Mouse (Mus musculus): ENCODE data around the gene Grm7. TPM values are rescaled to one million over a fixed set of nuclear protein-coding genes. Genes with fewer than 3 reads are reported as not detected.

Gene Grm7
- total and polyA plus RNA-seq, 2 experiments from 2014 or later: 0.03 TPM; not detected in 1

- H3K4me1 ChIP-seq (ENCODE audit: control insufficient read depth, insufficient read depth): no peaks in the 10 kb centered on the region
- WGBS: 73% methylated on average over 8 of the region's 8 CpGs
- no peak overlapping the region for H3K27ac ChIP-seq (ENCODE audit: low read depth)
Observed at GRCm38 (mm10) chr6:111408750-111409149, 763.4 kb downstream of the Grm7 start.

DNA sequence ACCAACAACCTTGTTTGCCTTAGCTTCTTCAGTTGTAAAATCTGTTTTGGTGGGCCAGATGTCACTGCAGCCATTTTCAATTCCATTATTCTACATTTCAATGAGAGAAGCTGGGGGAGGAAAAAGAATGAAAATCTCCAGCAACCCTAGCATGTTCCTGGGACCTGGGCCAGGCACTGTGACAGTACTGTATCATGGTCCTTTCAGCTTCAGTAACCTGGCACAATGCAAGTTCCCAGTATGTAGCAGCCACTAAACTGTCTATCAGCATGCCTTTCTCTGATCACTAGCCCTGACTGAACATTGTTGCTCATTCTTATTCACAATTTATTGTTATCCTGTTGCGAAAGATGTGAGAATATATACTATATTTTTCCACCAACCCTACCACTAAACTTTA is 779.4 kb downstream of the Grm7 start:
- no peak overlapping the region for H3K4me2 ChIP-seq (ENCODE audit: low read depth, low read length)
- no peak for ATAC-seq (ENCODE audit: insufficient read depth, low read depth)
- no peaks in the 10 kb centered on the region for H3K4me1 ChIP-seq (ENCODE audit: control insufficient read depth, insufficient read depth)
- no peak overlapping the region for H3K4me3 ChIP-seq (ENCODE audit: low read depth, low read length)
- no peak for DNase-seq (ENCODE audit: low spot score)
- no peak overlapping the region for H3K9ac ChIP-seq (replicated peaks; ENCODE audit: low read depth, low read length)
- H3K9me3 ChIP-seq (replicated peaks; ENCODE audit: control insufficient read depth, low read length): no peaks in the 10 kb centered on the region
- H3K36me3 ChIP-seq (replicated peaks; ENCODE audit: control insufficient read depth, insufficient read depth, low read length): no peaks in the 10 kb centered on the region
- WGBS: 75% methylated on average over 1 of the region's 1 CpGs
- no peaks in the 10 kb centered on the region for H3K27me3 ChIP-seq (ENCODE audit: control insufficient read depth, insufficient read depth, low read length)
- no peak overlapping the region for H3K27ac ChIP-seq (ENCODE audit: low read depth)
- TF ChIP-seq CTCF (IDR thresholded peaks at IDR 0.05; ENCODE audit: low read depth) (no peak), EP300 (IDR thresholded peaks at IDR 0.05; ENCODE audit: low read depth) (no peak)

More at GRCm38 (mm10) chr6:111408750-111409149, 763.4 kb downstream of the Grm7 start:
- Histone ChIP-seq H3K9me3 (replicated peaks; ENCODE audit: control insufficient read depth, low read length) (no peaks in the 10 kb centered on the region), H3K36me3 (replicated peaks; ENCODE audit: control insufficient read depth, insufficient read depth, low read length) (no peaks in the 10 kb centered on the region), H3K4me2 (ENCODE audit: low read depth, low read length) (no peak overlapping the region), H3K27me3 (ENCODE audit: control insufficient read depth, insufficient read depth, low read length) (no peaks in the 10 kb centered on the region), H3K4me3 (ENCODE audit: low read depth, low read length) (no peak overlapping the region), H3K9ac (replicated peaks; ENCODE audit: low read depth, low read length) (no peak overlapping the region)
- DNase-seq (ENCODE audit: low spot score) (no peak), ATAC-seq (ENCODE audit: insufficient read depth, low read depth) (no peak)
- TF ChIP-seq CTCF (IDR thresholded peaks at IDR 0.05; ENCODE audit: low read depth) (no peak), EP300 (IDR thresholded peaks at IDR 0.05; ENCODE audit: low read depth) (no peak)

DNA sequence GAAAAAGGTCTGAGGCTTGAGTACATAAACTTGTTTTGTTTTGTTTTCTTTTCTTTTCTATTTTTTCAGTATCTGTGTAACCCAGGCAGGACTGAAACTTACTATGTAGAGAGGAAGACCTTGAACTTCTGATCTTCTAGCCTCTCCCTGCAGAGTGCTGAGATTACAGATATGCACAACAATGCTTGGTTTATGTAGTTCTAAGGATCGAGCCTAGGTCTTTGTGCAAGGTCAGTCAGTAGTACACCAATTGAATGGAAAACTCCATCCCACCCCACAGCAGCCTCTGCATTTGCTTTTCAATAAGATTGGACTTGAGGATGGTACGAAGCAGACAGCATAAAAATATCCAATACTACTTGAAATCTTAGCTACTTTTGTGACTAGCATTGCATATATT is 800.8 kb downstream of the Grm7 start:
- DNase-seq (ENCODE audit: low spot score) (no peak), ATAC-seq (ENCODE audit: insufficient read depth, low read depth) (no peak)
- no peaks in the 10 kb centered on the region for H3K9me3 ChIP-seq (replicated peaks; ENCODE audit: control insufficient read depth, low read length)
- no peak for TF ChIP-seq CTCF (IDR thresholded peaks at IDR 0.05; ENCODE audit: low read depth)
- TF ChIP-seq EP300 (IDR thresholded peaks at IDR 0.05; ENCODE audit: low read depth): no peak
- H3K4me1 ChIP-seq (ENCODE audit: control insufficient read depth, insufficient read depth): no peaks in the 10 kb centered on the region
- H3K9ac ChIP-seq (replicated peaks; ENCODE audit: low read depth, low read length): no peak overlapping the region
- WGBS: 61% methylated on average over 2 of the region's 2 CpGs
- no peaks in the 10 kb centered on the region for H3K36me3 ChIP-seq (replicated peaks; ENCODE audit: control insufficient read depth, insufficient read depth, low read length)
- no peaks in the 10 kb centered on the region for H3K27me3 ChIP-seq (ENCODE audit: control insufficient read depth, insufficient read depth, low read length)
- H3K4me3 ChIP-seq (ENCODE audit: low read depth, low read length): no peak overlapping the region
- H3K27ac ChIP-seq (ENCODE audit: low read depth): no peak overlapping the region
- H3K4me2 ChIP-seq (ENCODE audit: low read depth, low read length): no peak overlapping the region

GRCm38 (mm10) chr6:111447851-111448250 is 802.5 kb downstream of the Grm7 start:
- Histone ChIP-seq H3K4me3 (ENCODE audit: low read depth, low read length) (no peak overlapping the region), H3K27me3 (ENCODE audit: control insufficient read depth, insufficient read depth, low read length) (no peaks in the 10 kb centered on the region), H3K9ac (replicated peaks; ENCODE audit: low read depth, low read length) (no peak overlapping the region), H3K27ac (ENCODE audit: low read depth) (no peak overlapping the region), H3K9me3 (replicated peaks; ENCODE audit: control insufficient read depth, low read length) (no peaks in the 10 kb centered on the region), H3K4me2 (ENCODE audit: low read depth, low read length) (no peak overlapping the region), H3K4me1 (ENCODE audit: control insufficient read depth, insufficient read depth) (no peaks in the 10 kb centered on the region), H3K36me3 (replicated peaks; ENCODE audit: control insufficient read depth, insufficient read depth, low read length) (no peaks in the 10 kb centered on the region)
- TF ChIP-seq EP300 (IDR thresholded peaks at IDR 0.05; ENCODE audit: low read depth): no peak
- TF ChIP-seq CTCF (IDR thresholded peaks at IDR 0.05; ENCODE audit: low read depth): no peak
- DNase-seq (ENCODE audit: low spot score): no peak
- no peak for ATAC-seq (ENCODE audit: insufficient read depth, low read depth)

DNA sequence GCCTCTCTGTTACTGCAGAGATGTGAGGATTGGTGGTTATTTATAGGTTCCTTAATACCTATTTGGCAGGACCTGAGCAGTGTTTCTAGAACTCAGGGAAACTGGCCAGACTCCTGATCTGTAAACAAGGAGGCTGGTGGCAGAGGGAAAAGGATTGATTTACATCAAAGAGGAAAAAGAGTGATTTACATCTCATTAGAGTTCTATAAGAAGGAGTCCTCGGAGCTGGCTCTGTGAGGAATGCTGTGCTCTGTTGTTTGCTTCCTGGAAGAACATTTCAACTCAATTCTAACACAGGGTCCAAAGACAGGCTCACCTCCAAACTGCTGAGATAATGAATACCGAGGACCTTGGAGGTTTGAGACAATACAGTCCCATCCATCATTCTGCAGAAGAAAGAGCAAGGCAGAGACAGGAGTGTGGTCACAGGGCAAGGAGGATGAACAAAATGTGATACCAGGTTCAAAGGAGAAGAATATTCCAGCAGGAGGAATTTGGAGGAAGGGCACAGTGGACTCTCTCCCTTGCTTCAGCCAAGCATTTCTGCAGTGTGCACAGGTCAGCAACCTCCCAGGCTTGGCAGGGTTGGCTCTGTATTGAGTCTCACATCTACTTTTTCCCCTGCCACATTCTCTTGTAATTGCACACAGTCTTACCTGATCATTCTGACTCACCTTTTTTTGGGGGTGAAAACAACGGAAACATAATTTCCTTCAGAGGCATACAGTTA is 803.8 kb downstream of the Grm7 start:
- DNase-seq (ENCODE audit: low spot score): no peak
- WGBS: 48% methylated on average over 3 of the region's 3 CpGs
- H3K27me3 ChIP-seq (ENCODE audit: control insufficient read depth, insufficient read depth, low read length): no peaks in the 10 kb centered on the region
- no peaks in the 10 kb centered on the region for H3K36me3 ChIP-seq (replicated peaks; ENCODE audit: control insufficient read depth, insufficient read depth, low read length)
- H3K9me3 ChIP-seq (replicated peaks; ENCODE audit: control insufficient read depth, low read length): no peaks in the 10 kb centered on the region
- no peak for ATAC-seq (ENCODE audit: insufficient read depth, low read depth)
- TF ChIP-seq CTCF (IDR thresholded peaks at IDR 0.05; ENCODE audit: low read depth) (no peak), EP300 (IDR thresholded peaks at IDR 0.05; ENCODE audit: low read depth) (no peak)
- H3K27ac ChIP-seq (ENCODE audit: low read depth): no peak overlapping the region
- no peak overlapping the region for H3K4me2 ChIP-seq (ENCODE audit: low read depth, low read length)
- H3K9ac ChIP-seq (replicated peaks; ENCODE audit: low read depth, low read length): no peak overlapping the region
- H3K4me1 ChIP-seq (ENCODE audit: control insufficient read depth, insufficient read depth): no peaks in the 10 kb centered on the region
- no peak overlapping the region for H3K4me3 ChIP-seq (ENCODE audit: low read depth, low read length)

- 45% methylated on average over 1 of the region's 1 CpGs for WGBS
Observed at GRCm38 (mm10) chr6:111481866-111482265, 836.5 kb downstream of the Grm7 start.

More at GRCm38 (mm10) chr6:111481866-111482265, 836.5 kb downstream of the Grm7 start:
- H3K9ac ChIP-seq (replicated peaks; ENCODE audit: low read depth, low read length): no peak overlapping the region
- TF ChIP-seq CTCF (IDR thresholded peaks at IDR 0.05; ENCODE audit: low read depth) (no peak), EP300 (IDR thresholded peaks at IDR 0.05; ENCODE audit: low read depth) (no peak)
- no peak overlapping the region for H3K4me2 ChIP-seq (ENCODE audit: low read depth, low read length)
- H3K27me3 ChIP-seq (ENCODE audit: control insufficient read depth, insufficient read depth, low read length): no peaks in the 10 kb centered on the region
- DNase-seq (ENCODE audit: low spot score): no peak
- no peak for ATAC-seq (ENCODE audit: insufficient read depth, low read depth)
- no peak overlapping the region for H3K4me3 ChIP-seq (ENCODE audit: low read depth, low read length)
- no peak overlapping the region for H3K27ac ChIP-seq (ENCODE audit: low read depth)
- H3K4me1 ChIP-seq (ENCODE audit: control insufficient read depth, insufficient read depth): no peaks in the 10 kb centered on the region
- no peaks in the 10 kb centered on the region for H3K36me3 ChIP-seq (replicated peaks; ENCODE audit: control insufficient read depth, insufficient read depth, low read length)
- no peaks in the 10 kb centered on the region for H3K9me3 ChIP-seq (replicated peaks; ENCODE audit: control insufficient read depth, low read length)
